Mouse (Mus musculus) intestine, embryonic 14.5 days (tissue): ENCODE data around the gene Prrg4. TPM values are rescaled to one million over a fixed set of nuclear protein-coding genes. Genes with fewer than 3 reads are reported as not detected.

Experiments
- polyA plus RNA-seq: library from polyadenylated mRNA; unstranded; fragments of >200 nt; fragmentation: Nextera tagmentation; extraction: Ambion mirVana; gene quantifications from 2 replicates; pipeline ENCODE4 v1.2.1, GENCODE M21; 2014

The Prrg4 gene
- polyA plus RNA-seq, 1 experiment from 2014 or later: 2.7 TPM

Other genes starting within 250 kb of the Prrg4 start
- gene Tcp11l1, start 137.7 kb downstream of the Prrg4 start, polyA plus RNA-seq: 52.6 and 55.7 TPM in 2 replicates
- gene Pin1rt1, start 133.5 kb downstream of the Prrg4 start, polyA plus RNA-seq: 0.15 and 0.20 TPM in 2 replicates
- gene Depdc7, start 107.0 kb downstream of the Prrg4 start, polyA plus RNA-seq: 17.8 and 19.5 TPM in 2 replicates
- gene Qser1, start 33.1 kb downstream of the Prrg4 start, polyA plus RNA-seq: 15.8 and 16.5 TPM in 2 replicates
- gene Ccdc73, start 17.9 kb upstream of the Prrg4 start, polyA plus RNA-seq: 7.2 and 10.2 TPM in 2 replicates
- gene Eif3m, start 167.2 kb upstream of the Prrg4 start, polyA plus RNA-seq: 303 and 311 TPM in 2 replicates
- not detected in 2 replicates for gene Gm11060, start 242.1 kb upstream of the Prrg4 start, polyA plus RNA-seq